Mouse (Mus musculus) bone marrow, adult 2 months (tissue): ENCODE data around the gene Mgme1. TPM values are rescaled to one million over a fixed set of nuclear protein-coding genes. Genes with fewer than 3 reads are reported as not detected.

Experiments
- H3K27ac ChIP-seq: fragments of 200-500 bp; 2 replicates; pipeline ENCODE4 v1.5.1; 2012; ENCODE audit warnings: low read depth, mild to moderate bottlenecking, control low read depth, inconsistent platforms, low read length; ENCODE audit not compliant: control insufficient read depth, poor library complexity, insufficient read depth
- H3K4me1 ChIP-seq: fragments of 200-500 bp; 2 replicates; pipeline ENCODE4 v1.6.1; 2011; ENCODE audit warnings: low read length; ENCODE audit not compliant: control insufficient read depth, insufficient read depth
- H3K4me3 ChIP-seq: fragments of 200-500 bp; replicated peaks from 2 replicates; pipeline ENCODE3; 2011; ENCODE audit warnings: mild to moderate bottlenecking, low read depth, low read length, control low read depth; ENCODE audit not compliant: control insufficient read depth
- CTCF ChIP-seq: fragments of 200-500 bp; IDR thresholded peaks from 2 replicates; pipeline ENCODE4 v1.5.1; 2011; ENCODE audit warnings: low read length, control low read depth; ENCODE audit not compliant: control insufficient read depth, insufficient read depth
- POLR2A ChIP-seq: fragments of 200-500 bp; IDR thresholded peaks from 2 replicates; pipeline ENCODE4 v1.6.1; 2011; ENCODE audit warnings: low read depth, mild to moderate bottlenecking, control low read depth, low read length, borderline replicate concordance; ENCODE audit not compliant: control insufficient read depth
- WGBS: fragments of 180-500 bp; shearing (Covaris S2); methylation state at CpG from one replicate; pipeline ENCODE4 v1.1.7; 2018; 5-methylcytosine and 5-hydroxymethylcytosine counted together
- polyA plus RNA-seq: library from polyadenylated mRNA; stranded (reverse); fragments of >200 nt; gene quantifications from 2 replicates; pipeline ENCODE4 v1.2.4, GENCODE M21; 2011; ENCODE audit warnings: low replicate concordance; ENCODE audit not compliant: missing spikeins, insufficient read depth, insufficient read length

Gene Mgme1
- polyA plus RNA-seq, 1 experiment: 5.5 TPM

DNA sequence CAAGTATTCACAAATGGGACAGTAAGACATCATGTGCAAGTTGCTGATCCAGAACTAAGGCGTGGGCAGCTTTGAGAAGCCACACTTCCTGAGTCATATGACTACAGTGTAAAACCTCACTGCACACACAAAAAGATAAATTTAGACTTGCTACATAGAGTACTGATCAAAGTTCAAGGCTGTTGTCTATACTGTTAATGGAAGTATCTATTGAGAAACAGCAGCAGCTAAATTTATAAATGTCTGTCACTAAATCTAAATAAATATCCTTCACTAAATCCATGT, 2.8 kb upstream of the Mgme1 start:
- Histone ChIP-seq H3K27ac (no peak overlapping the region), H3K4me1 (peaks cover 1% of the 10 kb centered on the region; the same call in 1 of the 2 replicates), H3K4me3 (no peak overlapping the region)
- WGBS: 0% methylated on average over 1 of the region's 1 CpGs
- TF ChIP-seq CTCF (no peak), POLR2A (no peak)

DNA sequence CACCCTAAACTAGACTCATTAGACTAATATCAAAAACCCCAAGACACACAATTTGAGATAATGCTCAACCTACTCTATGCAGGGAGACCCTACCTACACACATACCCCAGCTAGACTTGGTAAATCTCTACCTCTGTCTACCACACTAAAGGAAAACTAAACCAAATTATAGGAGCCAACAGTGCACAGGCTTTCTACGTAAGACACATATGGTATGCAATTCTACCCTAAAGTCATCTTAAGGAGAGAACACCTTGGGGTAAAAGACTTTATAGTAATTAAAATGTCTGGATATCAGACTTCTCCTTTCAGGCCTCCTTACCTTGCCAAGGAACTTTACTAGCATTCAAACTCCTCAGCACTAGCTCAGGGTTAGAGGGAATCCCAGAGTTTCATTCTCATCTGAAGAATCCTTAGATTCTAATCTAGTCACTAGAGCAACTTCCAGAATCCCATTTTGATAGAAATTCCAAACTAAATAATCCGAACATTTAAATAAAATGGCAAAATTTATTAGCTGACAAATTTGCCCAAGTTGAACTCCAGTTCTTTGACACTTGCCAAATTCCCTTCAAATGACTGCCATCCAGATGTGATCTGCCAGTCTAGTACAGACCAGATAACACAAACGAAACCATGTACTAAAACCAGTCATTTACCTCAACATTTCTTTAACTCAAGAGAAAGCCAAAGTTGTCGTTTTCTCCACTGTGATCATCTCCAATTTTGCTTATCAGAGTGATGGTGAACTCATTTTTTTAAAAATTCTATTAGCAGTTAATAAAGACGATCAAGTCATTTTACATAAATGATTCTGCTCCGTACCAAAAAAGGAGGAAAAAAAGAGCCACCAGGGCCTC, 1.8 kb upstream of the Mgme1 start:
- TF ChIP-seq CTCF: no peak
- TF ChIP-seq POLR2A: no peak
- WGBS: 9% methylated on average over 6 of the region's 6 CpGs
- peaks cover 1% of the 10 kb centered on the region; the same call in 1 of the 2 replicates for H3K4me1 ChIP-seq
- H3K4me3 ChIP-seq: no peak overlapping the region
- H3K27ac ChIP-seq: no peak overlapping the region

DNA sequence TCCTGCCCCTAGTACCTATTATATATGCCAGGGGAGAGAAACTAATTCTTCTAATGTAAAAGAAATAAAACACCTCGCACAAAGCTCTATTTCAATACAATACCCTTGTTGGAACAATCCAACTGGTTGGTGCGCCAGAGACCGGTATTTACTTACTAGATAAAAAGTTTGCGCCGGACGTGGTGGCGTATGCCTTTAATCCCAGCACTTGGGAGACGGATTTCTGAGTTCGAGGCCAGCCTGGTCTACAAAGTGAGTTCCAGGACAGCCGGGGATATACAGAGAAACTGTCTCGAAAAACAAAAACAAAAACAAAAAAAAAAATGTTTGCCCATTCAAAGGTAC, 1.2 kb upstream of the Mgme1 start:
- TF ChIP-seq CTCF: no peak
- no peak for TF ChIP-seq POLR2A
- WGBS: 1% methylated on average over 11 of the region's 11 CpGs
- H3K4me1 ChIP-seq: peaks cover 1% of the 10 kb centered on the region; the same call in 1 of the 2 replicates
- H3K4me3 ChIP-seq: peak overlapping the region; percentile 48
- no peak overlapping the region for H3K27ac ChIP-seq

DNA sequence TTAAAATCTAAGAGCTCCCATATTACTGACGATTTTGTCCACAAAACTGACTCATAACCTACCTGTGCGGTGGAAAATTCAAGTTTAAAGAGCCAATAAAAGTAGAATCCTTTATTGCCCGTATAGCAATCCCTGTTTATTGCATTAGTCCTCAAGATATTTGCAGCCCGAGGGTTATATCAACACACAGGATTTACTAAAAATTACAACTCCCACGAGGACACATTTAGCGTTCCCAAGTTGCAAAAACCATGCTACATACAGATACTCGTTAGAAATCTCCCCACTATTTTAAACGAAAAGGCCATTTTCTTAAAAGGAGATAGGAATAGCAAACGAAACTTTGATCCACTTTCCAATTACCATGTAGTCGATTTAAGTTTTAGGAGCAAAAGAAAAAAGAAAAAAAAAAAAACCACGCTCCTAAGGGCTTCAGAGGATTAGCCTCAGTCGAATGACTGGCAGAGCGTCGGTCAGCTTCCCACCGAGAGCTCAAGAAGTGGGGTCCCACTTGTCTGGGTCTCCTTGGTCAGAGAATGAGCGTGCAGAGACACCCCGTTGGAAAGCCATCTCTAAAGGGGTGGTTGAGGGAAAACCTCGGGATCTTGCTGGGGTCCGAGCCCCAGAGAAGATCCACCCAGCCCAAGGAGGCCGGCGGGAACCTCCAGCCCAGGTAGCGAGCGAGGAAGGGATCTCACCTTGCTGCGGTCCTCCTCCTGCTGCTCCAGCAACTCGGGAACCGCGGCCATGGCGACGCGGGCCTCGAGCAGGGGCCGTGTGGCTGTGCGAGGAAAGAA, 586 bp upstream of the Mgme1 start:
- H3K4me1 ChIP-seq: peaks cover 2% of the 10 kb centered on the region
- no peak for TF ChIP-seq POLR2A
- WGBS: under 1% methylated on average over 33 of the region's 33 CpGs

DNA sequence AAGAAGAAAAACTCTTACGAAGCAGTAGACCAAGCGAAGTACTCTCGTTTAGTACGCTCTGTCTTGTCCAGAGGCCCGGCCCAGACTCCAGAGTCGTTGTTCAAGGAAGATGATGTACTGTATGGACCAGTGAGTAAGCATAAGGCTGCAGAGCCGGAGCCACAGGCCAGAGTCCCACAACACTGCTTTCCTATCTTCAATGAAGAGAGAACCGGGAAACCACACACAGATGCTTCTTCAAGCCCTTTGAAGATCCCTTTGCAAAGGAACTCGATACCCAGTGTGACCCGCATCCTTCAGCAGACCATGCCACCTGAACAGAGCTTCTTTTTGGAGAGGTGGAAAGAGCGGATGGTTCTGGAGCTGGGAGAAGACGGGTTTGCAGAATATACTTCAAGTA, 1.6 kb downstream of the Mgme1 start:
- H3K4me3 ChIP-seq: no peak overlapping the region
- WGBS: 75% methylated on average over 12 of the region's 12 CpGs
- peaks cover 2% of the 10 kb centered on the region for H3K4me1 ChIP-seq
- no peak for TF ChIP-seq POLR2A
- no peak for TF ChIP-seq CTCF
- H3K27ac ChIP-seq: no peak overlapping the region

More for the DNA sequence above, 586 bp upstream of the Mgme1 start:
- H3K27ac ChIP-seq: peak overlapping the region; percentile 99
- peak overlapping the region; percentile 95 for H3K4me3 ChIP-seq

DNA sequence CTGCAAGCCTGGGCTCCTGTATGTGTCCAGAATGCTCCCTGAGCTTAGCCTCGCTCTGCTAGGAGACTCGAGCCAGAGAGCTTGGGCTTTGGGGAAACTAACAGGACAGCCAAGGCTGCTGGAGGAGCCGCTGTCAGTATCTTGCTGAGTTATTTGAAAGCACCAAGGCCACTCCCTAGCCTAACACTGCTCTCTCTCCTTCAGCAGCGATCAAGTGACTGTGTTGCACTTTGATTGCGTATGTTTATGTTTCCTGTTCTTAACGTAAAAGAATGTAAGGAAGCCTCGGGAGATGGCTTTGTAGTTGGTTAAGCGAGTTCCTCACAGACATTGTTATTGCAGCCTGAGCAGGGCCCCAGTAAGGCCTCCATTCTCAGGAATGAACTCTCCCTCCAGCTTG, 4.3 kb downstream of the Mgme1 start:
- 14% methylated on average over 8 of the region's 8 CpGs for WGBS
- TF ChIP-seq POLR2A: no peak
- no peak for TF ChIP-seq CTCF
- Histone ChIP-seq H3K4me3 (peak overlapping the region; percentile 11), H3K27ac (peak overlapping the region; percentile 93), H3K4me1 (peaks cover 2% of the 10 kb centered on the region)

DNA sequence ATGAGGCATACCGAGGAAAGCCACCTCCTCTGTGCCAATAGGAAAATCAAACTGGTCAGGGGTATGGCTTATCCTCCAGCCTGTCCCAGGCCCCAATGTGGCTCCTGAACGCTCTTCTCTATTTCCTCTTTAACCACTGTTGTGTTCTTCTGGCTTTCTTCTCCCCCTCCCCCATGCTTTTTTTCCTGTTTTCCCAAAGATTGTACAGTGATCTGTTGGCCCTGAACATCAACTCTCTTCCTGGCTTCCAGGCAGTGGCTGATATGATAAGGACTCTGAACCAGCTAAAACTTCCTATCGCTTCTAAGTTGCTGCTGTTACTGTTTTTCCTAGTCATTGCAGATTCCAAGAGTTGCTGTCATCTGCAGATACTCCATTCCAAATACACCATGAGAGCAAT, 6.4 kb downstream of the Mgme1 start:
- H3K27ac ChIP-seq: no peak overlapping the region
- no peak overlapping the region for H3K4me3 ChIP-seq
- WGBS: 70% methylated on average over 3 of the region's 3 CpGs
- TF ChIP-seq CTCF (no peak), POLR2A (no peak)
- peaks cover 2% of the 10 kb centered on the region for H3K4me1 ChIP-seq

DNA sequence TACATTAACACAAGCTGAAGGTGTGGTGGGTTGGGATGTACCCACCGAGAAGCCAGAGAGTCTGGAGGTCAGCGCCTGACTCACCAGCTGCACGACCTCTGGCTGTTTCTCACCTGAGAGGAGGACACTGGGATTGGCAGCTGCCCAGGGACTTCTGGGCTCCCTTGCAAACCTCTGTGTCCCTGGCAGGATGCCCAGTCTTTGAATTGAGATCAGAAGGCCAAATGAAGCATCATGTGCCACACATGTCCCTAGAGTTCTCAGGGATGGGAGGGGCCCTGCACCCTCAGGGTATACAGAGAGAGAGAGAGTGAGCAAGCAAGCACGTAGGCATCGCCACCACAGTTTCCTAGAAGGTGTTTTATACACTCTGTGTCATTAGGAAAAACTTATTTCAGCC, 9.3 kb downstream of the Mgme1 start:
- no peak overlapping the region for H3K27ac ChIP-seq
- 65% methylated on average over 5 of the region's 5 CpGs for WGBS

More for the DNA sequence above, 9.3 kb downstream of the Mgme1 start:
- Histone ChIP-seq H3K4me3 (no peak overlapping the region), H3K4me1 (no peaks in the 10 kb centered on the region; the same call in 1 of the 2 replicates)
- no peak for TF ChIP-seq CTCF
- no peak for TF ChIP-seq POLR2A
